Mouse (Mus musculus) kidney, adult 2 months (tissue): Measurements from ENCODE around the gene Tap1. TPM values are rescaled to one million over a fixed set of nuclear protein-coding genes. Genes with fewer than 3 reads are reported as not detected.
"Not testable (repeated sequence)": the region's sequence is repeated elsewhere in the genome, so short reads cannot be mapped to it uniquely, and the experiment has no call there.

Experiments used
- DNase-seq: peaks from one replicate; pipeline ENCODE4 v3.0.0; 2021
- H3K27ac ChIP-seq: fragments of 200-500 bp; 2 replicates; pipeline ENCODE4 v1.5.1; 2012; ENCODE audit warnings: low read depth, low read length, control low read depth, inconsistent platforms; ENCODE audit not compliant: insufficient read depth
- H3K27me3 ChIP-seq: fragments of 200-500 bp; replicated peaks from 2 replicates; pipeline ENCODE4 v1.6.1; 2012; ENCODE audit warnings: mild to moderate bottlenecking, moderate library complexity, low read length, inconsistent platforms; ENCODE audit not compliant: control insufficient read depth, insufficient read depth
- H3K36me3 ChIP-seq: fragments of 200-500 bp; 2 replicates; pipeline ENCODE4 v1.6.1; 2012; ENCODE audit warnings: mild to moderate bottlenecking, moderate library complexity, low read length, inconsistent platforms; ENCODE audit not compliant: control insufficient read depth, insufficient read depth
- H3K4me1 ChIP-seq: fragments of 200-500 bp; 2 replicates; pipeline ENCODE4 v1.6.1; 2011; ENCODE audit warnings: low read length; ENCODE audit not compliant: control insufficient read depth, insufficient read depth
- H3K4me3 ChIP-seq: fragments of 200-500 bp; 2 replicates; pipeline ENCODE4 v1.5.1; 2011; ENCODE audit warnings: mild to moderate bottlenecking, low read depth, low read length, control low read depth; ENCODE audit not compliant: insufficient read depth
- CTCF ChIP-seq: fragments of 200-500 bp; conservative IDR thresholded peaks from 2 replicates; pipeline ENCODE4 v1.5.1; 2011; ENCODE audit warnings: low read depth, mild to moderate bottlenecking, control low read depth, low read length, moderate library complexity, mixed read lengths; ENCODE audit not compliant: insufficient read depth, insufficient read length
- POLR2A ChIP-seq: fragments of 200-500 bp; IDR thresholded peaks from one replicate; pipeline ENCODE4 v1.6.1; 2011; ENCODE audit warnings: low read depth, low read length, control low read depth
- WGBS: fragments of 180-500 bp; shearing (Covaris S2); methylation state at CpG from one replicate; pipeline ENCODE4 v1.1.7; 2018; 5-methylcytosine and 5-hydroxymethylcytosine counted together
- polyA plus RNA-seq: library from polyadenylated mRNA; depleted of rRNA; stranded (reverse); fragments of >200 nt; gene quantifications from 2 replicates; pipeline ENCODE4 v1.2.3, GENCODE M21; 2012

Tap1 gene
- polyA plus RNA-seq, 1 experiment: 19.4 TPM

- WGBS: 22% methylated on average over 7 of the region's 7 CpGs
- Histone ChIP-seq H3K36me3 (no peaks in the 10 kb centered on the region), H3K27me3 (no peaks in the 10 kb centered on the region), H3K4me1 (no peaks in the 10 kb centered on the region), H3K27ac (no peak within 1 kb of the TSS), H3K4me3 (no peak within 1 kb of the TSS)
- DNase-seq: peak; percentile 51
- TF ChIP-seq CTCF (no peak), POLR2A (no peak)
Observed at GRCm38 (mm10) chr17:34143033-34143432, 44.3 kb upstream of the Tap1 start, which contains the start of gene H2-DMb2. H2-DMb2 (plus strand) TSS chr17:34143307.

DNA sequence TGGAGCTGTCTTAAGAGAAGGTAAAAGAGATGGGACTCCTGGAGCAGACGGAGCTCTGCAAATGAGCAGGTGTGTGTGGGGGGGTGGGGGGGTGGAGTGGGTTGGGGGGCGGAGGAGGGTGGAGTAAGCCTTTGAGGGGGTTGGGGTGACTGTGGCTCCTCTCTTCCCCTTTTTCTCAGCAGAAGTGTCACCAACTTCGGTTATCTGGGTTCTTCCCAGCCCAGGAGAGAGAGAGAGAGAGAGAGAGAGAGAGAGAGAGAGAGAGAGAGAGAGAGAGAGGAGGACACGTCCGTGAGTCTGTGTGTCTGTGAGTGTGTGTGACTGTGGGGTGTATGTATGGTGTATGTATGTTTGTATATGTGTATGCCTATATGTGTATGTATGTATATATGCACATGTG is 43.9 kb upstream of the Tap1 start:
- no peak overlapping the region for H3K27ac ChIP-seq

GRCm38 (mm10) chr17:34144221-34144620 is 43.1 kb upstream of the Tap1 start:
- H3K4me1 ChIP-seq, H3K36me3 ChIP-seq, DNase-seq, H3K27me3 ChIP-seq, H3K4me3 ChIP-seq, H3K27ac ChIP-seq: not testable (repeated sequence)
- WGBS: 90% methylated on average over 4 of the region's 4 CpGs

More for the DNA sequence above, 43.9 kb upstream of the Tap1 start:
- TF ChIP-seq POLR2A (no peak), CTCF (no peak)
- 60% methylated on average over 3 of the region's 5 CpGs for WGBS
- Histone ChIP-seq H3K4me3 (no peak overlapping the region), H3K4me1 (no peaks in the 10 kb centered on the region), H3K27me3 (no peaks in the 10 kb centered on the region), H3K36me3 (no peaks in the 10 kb centered on the region)
- DNase-seq: no peak

DNA sequence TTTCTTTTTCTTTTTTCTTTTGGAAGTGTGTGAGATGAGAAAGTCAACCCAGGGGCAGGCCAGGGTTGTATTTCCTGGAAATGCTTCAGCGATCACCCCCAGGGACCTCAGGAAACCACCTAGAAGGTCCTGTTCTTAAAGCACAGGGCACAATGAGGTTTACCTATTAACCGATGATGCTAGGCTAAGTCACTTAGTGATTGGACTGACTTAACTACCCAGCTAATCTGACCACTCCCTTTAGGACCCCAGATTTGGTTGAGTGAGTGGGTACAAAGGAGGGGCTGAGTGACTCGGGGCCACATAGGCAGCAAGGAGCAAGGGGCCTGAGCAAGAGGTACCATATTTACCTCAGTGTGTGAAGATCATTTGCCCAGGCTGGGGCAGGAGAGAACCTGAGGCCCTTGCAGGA is 42.4 kb upstream of the Tap1 start:
- Histone ChIP-seq H3K4me1 (no peaks in the 10 kb centered on the region), H3K36me3 (no peaks in the 10 kb centered on the region), H3K27ac (no peak overlapping the region), H3K27me3 (no peaks in the 10 kb centered on the region), H3K4me3 (no peak overlapping the region)
- 45% methylated on average over 3 of the region's 3 CpGs for WGBS
- TF ChIP-seq CTCF (no peak), POLR2A (no peak)
- DNase-seq: no peak

DNA sequence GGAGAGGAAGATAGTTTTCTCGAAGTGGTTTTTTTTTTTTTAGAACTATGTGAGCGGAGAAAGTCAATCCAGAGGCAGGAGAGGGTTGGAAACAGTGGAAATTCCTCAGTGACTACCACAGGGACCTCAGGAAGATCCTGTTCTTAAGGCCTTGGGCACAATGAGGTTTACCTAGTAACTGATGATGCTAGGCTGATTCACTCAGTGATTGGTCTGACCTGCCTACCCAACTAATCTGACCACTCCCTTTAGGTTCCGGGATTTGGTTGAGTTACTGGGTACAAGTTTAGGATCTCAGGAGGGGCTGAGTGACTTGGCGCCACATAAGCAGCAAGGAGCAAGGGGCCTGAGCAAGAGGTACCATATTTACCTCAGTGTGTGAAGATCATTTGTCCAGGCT is 34.4 kb upstream of the Tap1 start, which contains the start of gene H2-DMb1:
Gene H2-DMb1 (plus strand): TSS at position 150 of the 400 bp plus-strand sequence.
- peak; percentile 87 for DNase-seq
- H3K4me3 ChIP-seq: peak within 1 kb of the TSS; percentile 35
- no peaks in the 10 kb centered on the region for H3K4me1 ChIP-seq
- no peak for TF ChIP-seq CTCF
- no peak for TF ChIP-seq POLR2A
- 25% methylated on average over 4 of the region's 4 CpGs for WGBS
- H3K36me3 ChIP-seq: no peaks in the 10 kb centered on the region
- no peaks in the 10 kb centered on the region; the same call in 1 of the 2 replicates for H3K27me3 ChIP-seq
- H3K27ac ChIP-seq: no peak within 1 kb of the TSS; the same call in 1 of the 2 replicates

GRCm38 (mm10) chr17:34155534-34155933 is 31.8 kb upstream of the Tap1 start:
- DNase-seq: no peak
- Histone ChIP-seq H3K27me3 (no peaks in the 10 kb centered on the region; the same call in 1 of the 2 replicates), H3K36me3 (no peaks in the 10 kb centered on the region), H3K4me3 (no peak overlapping the region), H3K4me1 (no peaks in the 10 kb centered on the region), H3K27ac (no peak overlapping the region)
- no peak for TF ChIP-seq CTCF
- no peak for TF ChIP-seq POLR2A
- WGBS: 43% methylated on average over 5 of the region's 5 CpGs

DNA sequence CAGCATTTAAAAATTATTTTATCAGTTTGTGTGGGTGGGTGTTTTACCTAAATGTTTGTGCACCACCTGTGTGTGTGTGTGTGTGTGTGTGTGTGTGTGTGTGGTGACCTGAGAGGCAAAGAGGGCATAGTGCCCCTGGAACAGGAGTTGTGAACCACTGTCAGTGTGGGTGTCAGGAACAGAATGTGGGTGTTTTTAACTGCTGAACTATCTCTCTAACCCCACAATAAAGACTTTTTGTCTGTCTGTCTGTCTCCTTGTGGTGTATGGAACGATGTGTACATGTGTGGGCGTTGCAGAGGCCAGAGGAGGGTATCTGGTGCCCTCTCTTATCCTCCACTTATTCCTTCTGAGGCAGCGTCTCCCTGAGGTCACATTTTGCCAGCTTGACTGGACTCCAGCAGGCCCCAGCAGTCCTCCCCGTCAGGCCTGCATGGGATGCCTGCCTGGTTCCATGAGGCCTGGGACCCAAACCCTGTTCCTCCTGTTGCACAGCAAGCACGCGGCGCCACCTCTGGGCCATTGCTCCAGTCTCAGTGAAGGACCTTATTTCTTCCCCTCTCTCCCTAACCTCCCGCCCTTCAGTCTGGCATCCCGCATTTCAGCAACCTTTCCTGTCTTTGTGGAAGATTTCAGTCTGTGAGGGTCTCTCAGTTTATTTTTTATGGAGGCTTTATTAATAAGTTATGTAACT is 23.0 kb upstream of the Tap1 start:
- TF ChIP-seq CTCF: peak; percentile 44; the same call in 1 of the 2 replicates
- no peak for TF ChIP-seq POLR2A
- Histone ChIP-seq H3K27ac (no peak overlapping the region), H3K4me3 (no peak overlapping the region), H3K27me3 (no peaks in the 10 kb centered on the region), H3K36me3 (no peaks in the 10 kb centered on the region), H3K4me1 (no peaks in the 10 kb centered on the region)
- WGBS: 51% methylated on average over 9 of the region's 9 CpGs
- peak; percentile 29 for DNase-seq
